Mouse (Mus musculus): ENCODE measurements around the gene Gan.

Gene Gan

DNA sequence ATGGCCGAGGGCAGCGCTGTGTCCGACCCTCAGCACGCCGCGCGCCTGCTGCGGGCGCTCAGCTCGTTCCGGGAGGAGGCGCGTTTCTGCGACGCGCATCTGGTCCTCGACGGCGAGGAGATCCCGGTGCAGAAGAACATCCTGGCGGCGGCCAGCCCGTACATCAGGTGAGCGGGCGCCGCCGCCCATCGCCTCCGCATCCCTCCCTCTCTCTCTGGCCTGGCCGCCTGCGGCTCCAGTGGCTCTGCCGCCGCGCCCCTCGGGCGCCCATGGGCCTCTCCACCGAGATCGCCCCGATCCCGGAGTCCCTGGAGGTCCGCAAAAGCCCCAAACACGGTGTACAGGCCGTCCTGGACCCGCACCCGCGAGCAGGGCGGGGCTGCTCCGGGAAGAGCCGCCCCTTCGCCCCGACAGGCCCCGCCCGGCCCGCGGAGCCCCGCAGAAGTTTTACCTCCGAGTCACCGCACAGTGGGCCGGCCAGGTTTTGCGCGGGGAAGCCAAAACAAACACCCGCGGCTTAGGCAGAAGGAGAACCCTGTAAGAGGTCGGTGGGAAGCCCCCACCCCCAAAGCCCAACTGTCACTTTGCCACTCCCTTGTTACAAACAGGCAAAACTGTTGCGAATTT lies at the start of gene Gan:
Gene Gan (plus strand): TSS at position 1 of the 627 bp plus-strand sequence.
- DNase-seq (ENCODE audit: low spot score) = peak; percentile 48

DNA sequence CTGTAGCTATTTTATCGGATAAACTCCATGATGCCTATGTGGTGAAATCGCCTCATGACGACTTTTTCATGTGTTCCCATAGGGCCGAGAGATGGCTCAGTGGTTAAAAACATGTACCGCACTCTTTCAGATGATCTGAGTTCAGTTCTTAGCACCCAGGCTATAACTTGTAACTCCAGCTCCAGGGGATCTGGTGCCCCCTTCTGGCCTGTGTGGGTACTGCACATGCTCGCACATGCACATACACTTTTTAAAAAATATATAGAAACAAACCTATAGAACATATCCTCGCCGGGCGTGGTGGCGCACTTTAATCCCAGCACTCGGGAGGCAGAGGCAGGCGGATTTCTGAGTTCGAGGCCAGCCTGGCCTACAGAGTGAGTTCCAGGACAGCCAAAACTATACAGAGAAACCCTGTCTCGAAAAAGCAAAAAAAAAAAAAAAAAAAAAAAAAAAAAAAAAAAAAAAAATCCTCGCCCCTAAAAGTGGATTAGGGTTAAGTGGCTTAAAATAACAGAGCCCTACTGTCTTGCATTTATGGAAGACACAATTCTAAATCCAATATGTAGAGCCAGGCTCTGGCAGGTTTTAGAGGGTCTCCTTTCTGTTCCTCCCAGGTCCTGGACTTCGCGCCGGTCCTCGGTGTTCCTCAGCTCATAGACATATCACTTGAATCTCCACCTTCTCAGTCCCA lies 48.8 kb upstream of the Gan start:
- no peak for DNase-seq (ENCODE audit: low spot score)

DNA sequence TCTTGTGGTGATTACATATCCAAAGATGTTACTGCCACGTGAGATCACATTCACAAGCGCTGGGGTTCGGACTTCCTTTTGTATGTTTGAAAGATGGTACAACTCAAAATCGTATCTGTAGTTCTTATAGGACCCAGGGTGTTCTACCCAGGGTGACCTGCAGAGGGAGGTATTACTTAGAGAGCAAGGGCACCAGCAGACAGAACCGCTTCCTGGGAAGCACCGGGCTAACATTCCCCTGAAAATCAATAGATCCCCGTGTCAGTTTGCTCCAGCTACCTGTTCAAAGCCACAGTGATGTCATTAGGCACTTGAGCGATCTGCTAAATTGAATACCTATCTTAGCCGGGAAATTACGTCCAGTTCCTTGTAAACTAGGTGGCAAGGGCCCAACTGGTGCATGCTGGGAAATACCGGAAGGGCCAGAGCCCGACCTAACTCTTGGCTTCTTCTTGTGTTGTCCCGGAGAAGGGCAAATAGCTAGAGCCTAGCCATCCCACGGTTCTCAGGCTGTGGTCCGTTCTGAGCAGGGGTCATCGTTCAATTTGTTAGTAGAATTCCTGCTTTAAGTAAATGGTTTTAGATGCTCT lies 48.0 kb upstream of the Gan start:
- peak; percentile 40 for DNase-seq (ENCODE audit: low spot score)

DNA sequence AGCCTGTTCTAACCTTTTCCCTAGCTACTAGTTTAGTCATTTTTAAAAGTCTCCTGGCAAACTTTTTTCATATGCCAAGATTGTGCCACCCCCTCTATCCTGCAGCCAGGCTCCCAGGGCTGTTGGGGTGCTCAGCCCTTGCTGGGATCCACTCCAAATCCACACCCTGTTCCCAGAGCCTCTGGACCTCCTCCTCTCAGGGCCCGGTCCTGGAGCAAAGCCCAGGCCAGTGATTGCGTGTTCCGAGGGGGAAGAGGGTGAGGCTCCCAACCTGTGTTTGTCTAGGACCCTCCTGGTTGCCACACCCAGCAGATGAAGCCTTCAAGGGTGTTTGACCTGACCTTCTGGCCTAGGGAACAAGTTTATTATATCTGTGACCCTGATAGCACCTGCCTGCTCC lies 46.3 kb upstream of the Gan start:
- DNase-seq (ENCODE audit: low spot score) = no peak

DNA sequence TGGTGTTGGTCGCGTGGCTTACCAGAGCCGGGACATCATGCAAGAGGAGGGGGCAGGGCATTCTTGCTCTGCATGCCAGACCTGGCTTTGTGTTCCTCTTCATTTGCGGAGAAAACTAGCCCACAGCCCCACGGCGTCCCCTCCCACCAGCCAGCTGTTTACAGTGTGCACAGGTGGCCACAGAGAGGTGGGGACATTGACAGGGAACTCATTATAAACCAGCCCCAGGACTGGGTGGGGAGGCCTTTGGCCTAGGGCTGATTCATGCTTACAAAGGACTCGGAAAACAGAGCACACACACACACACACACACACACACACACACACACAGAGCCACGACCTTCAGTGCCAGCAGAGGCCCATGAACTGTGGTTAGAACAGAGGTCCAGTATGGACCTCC lies 45.7 kb upstream of the Gan start:
- no peak for DNase-seq (ENCODE audit: low spot score)

DNA sequence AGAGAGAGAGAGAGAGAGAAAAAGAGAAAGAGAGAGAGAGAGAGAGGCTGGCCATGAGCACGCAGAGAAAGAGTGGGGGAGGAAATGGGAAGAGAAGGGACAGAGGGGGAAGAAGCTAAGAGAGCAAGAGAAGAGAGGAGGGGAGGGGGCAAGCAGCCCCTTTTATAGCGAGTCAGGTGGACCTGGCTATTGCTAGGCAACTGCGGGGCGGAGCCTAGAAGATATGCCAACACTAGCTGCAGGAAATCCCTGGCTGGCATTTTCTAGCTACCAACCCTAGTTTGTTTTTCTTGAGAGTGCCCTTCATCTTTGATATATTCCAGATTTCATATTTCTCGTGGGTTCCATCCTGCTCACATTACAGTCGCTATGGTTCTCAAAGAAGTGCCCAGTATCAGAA lies 42.8 kb upstream of the Gan start:
- no peak for DNase-seq (ENCODE audit: low spot score)

DNA sequence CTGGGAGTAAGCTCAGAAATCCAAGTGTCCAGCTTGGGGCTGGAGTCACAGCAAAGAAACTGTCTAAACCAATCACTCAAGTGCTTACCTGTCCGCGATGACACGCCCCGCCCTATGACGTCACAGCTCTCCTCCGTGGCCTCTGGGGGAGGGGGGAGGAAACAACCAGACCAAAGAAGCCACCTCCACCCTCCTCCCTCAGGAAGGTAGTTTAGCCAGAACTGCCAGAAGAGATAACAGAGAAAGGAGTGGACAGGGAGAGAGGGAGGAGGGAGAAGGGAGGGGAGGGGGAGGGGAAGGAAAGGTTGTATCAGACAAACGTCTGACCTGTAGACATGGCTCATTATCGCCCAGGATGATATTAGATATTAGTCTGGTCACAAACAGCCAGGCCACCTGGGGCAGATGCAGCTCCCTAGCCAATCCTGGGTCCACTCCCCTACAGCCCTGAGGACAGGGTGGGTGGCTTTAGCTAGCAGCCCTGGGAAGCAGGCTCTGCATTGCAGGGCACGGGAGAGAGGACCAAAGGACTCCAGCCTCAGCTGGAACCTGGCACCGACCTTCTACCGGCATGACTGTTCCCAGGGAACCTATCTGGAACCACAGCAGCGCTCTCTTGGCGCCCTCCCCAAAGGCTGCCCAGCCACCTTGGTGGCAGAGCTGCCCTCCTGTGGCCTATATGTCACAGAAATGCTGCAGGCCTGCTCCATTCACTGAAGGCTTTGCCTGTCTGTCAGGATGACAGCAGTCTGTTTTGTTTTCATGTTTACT lies 42.1 kb upstream of the Gan start:
- DNase-seq (ENCODE audit: low spot score) = peak; percentile 27

DNA sequence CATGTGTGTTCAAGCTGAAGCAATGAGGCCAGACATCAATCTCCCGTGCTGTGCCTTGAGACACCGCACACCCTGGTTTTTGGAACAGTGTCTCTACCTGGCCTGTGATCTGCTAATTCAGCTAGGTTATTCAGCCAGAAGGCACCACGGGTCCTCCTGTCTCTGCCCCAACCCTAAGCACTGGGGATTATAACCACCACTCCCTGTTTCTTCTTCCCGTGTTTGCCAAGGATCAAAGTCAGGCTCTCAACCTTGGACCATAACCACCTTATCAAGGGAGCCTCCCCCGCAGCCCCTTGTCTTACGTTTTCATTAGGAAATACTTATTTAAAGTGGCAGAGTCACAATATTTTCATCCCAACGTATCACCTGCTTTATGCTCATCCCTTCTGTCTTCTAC lies 41.4 kb upstream of the Gan start:
- no peak for DNase-seq (ENCODE audit: low spot score)

DNA sequence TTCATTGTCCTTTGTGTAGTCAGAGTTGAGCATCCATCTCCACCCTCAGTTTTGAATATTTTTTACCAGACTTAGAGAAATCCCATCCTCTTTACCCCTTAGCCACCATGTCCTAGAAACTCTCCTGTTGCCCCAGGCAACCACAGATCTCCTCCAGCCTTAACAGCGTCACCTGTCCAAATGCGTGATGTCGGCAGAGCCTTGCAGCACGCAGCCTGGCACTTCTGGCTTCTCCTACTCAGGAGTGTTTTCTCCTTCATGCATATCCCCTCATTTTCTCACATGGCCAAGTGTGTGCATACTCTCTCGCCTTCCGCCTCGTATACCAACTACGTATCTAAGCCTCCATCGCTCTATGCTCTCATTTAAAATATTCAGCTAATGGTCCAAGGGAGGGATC lies 39.5 kb upstream of the Gan start:
- DNase-seq (ENCODE audit: low spot score) = no peak

DNA sequence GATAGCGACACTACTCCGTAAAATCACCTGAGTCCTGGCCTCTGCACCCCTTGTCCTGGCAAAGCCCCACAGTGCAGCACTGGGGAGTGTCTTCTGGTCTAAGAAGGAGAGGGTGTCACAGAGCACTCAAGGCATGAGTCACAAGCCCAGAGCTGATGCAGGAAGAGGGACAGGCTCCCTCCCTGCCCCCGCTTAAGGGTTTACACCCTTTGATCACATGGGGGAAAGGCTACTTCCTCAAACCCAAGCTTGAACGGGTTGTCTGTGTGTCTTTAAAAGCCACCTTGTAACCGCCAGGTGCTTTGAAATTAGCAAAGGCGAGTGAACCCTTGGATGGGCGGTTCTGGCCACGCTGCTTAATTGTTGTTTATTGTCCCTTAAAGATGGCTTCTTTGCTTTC lies 36.7 kb upstream of the Gan start:
- no peak for DNase-seq (ENCODE audit: low spot score)

DNA sequence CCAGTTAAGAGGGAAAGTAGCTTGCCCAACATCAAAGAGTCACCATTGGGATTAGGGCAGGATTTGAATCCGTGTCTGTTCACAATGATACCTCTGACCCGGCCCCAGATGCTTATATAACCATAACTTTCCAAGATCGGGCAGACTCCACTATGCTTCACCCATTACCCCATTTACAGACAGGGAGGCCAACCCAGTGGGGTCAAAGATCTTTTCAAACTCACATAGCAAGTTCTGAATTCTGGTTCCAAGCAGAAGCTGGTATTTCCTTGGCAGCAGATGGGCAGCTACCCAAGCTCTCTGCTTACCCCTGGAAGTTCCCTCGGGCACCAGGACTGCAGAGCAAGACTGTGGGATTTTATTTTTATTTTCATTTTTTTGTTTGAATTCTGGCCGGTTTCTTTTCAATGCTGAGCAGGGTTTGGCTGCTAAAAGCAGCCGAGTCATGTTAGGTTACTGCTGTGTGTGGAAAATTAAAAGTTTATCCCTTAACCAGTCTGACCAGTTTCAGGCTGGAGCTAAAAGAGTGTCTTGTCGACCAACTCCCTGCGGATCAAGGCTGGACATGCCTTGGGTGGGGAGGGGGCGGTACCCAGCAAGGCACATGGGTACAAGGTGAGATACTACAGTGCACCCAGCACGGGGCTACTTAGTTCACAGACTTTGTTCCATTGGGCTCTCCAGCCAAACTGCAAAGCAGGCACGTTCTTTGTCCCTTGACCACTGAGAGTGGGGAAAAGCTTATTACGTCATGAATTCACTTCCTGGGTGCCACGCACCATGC lies 33.9 kb upstream of the Gan start:
- DNase-seq (ENCODE audit: low spot score) = no peak

DNA sequence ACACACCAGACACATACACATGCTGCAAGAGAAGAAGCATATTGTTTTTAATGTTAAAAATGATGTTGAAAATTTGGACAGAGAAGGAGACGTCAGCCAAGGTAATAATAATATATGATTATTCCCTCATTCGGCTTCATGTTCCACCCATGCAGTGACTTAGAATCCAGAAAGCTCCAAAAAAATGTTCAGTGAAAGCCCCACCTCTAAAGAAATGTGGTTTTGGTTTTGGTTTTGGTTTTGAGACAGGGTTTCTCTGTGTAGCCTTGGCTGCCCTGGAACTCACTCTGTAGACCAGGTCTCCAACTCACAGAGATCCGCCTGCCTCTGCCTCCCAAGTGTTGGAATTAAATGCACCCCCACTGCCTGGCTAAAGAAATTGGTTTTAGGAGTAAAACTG lies 32.1 kb upstream of the Gan start:
- no peak for DNase-seq (ENCODE audit: low spot score)

DNA sequence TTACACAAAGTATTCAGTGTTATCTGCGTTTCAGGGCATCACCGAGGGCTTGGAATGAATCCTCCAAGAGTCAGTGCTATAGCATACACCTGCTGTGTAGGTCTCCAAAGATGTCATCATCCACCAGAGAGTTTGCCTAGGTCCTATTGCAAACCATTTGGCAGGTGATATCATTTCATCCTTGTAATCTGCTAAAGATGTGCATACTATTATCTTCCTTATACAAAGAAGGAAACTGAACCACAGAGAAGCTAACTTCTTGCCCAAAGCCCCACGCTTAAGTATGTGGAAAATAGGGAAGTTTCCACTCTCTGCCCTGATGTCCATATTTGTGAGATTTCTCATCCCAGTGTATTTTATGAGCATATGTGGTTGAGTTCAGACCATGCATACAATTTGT lies 31.5 kb upstream of the Gan start:
- no peak for DNase-seq (ENCODE audit: low spot score)

DNA sequence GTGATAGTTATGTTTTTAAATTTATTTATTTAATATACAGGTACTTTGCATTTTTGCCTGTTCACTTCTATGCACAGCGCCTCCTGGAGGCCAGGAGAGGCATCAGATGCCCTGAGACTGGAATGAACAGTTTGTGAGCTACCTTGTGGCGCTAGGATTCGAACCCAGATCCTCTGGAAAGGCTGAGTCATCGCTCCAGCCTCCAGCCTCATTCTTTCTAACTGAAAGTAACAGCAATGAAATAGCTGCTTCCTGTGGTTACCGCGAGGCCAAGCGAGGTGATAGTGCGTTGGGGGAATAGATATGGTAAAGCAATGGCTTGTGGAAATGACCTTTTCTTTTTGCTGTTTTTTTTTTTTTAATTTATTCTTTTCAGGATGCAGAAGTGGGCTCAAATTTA lies 30.9 kb upstream of the Gan start:
- DNase-seq (ENCODE audit: low spot score) = peak; percentile 15

DNA sequence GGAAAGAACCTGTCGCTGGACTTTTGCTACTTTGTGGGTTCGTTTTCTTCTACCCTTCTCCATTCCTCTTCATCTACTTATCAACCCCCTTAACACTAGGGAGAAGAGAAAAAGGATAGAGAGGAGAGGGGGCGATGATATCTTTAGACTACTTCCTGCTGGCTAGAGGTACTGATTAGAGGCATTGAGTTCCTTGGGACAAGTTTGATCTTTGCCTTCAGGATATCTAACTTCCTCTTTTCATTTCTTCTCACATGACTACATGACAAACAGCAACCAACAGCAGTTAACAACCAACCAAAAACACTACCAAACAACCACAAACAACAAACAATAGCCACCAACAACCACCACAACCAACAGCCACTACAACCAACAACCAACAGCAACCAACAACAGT lies 24.2 kb upstream of the Gan start:
- no peak for DNase-seq (ENCODE audit: low spot score)

DNA sequence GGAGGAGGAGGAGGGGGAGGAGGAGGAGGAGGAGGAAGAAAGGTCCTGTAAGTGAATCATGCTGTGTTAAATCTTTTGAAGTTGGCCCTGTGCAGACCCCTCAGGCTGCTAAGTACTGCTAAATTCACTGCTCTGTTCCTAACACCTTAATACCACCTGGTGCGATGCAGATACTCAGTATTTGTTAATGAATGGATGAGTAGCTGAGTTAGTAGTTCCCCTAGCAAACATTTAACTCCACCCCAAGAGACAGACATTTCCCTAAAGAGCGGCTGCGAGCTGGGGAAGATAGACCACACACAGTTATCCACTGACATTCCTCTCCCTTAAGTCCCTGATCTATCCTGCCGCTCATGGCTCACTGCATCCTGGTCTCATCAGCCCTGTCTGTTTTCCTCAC lies 21.6 kb upstream of the Gan start:
- no peak for DNase-seq (ENCODE audit: low spot score)

DNA sequence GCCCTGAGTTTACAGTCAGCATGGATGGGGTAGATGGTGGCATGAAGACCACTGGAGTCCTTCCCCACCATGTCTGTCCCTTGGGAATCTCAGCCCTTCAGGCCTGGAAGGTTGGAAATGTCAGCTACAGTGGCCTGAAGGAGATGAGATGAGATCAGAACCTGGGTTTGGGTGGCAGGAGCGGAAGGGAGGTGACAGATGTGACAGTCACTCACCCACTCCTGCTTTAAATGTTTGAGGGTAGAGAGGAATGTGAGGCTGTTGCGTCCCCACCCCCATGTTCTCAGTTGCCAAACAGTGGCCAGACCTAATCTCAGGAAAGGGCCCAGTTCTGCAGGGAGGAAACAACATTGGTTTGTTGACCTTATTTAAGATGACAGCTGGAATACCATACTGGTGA lies 21.2 kb upstream of the Gan start:
- DNase-seq (ENCODE audit: low spot score) = no peak

DNA sequence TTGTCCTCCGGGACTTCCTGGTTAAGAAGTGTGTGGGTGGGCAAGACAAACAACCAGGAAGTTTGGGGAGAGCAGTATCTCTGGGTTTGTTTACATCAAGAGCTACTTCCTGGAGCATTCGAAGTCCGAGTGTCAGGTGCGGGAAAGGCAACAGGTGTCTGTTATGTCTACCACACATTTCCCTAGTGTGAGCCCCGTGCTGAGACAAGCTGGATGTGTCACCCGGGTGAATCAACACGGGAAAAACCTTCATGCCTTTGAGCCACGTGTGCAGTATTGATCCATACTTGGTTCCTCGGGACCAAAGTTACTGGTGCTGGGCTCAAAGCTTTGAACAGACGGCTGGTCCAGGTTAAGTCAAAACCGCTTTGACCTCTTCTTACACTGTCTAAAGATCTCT lies 20.6 kb upstream of the Gan start:
- DNase-seq (ENCODE audit: low spot score) = no peak

DNA sequence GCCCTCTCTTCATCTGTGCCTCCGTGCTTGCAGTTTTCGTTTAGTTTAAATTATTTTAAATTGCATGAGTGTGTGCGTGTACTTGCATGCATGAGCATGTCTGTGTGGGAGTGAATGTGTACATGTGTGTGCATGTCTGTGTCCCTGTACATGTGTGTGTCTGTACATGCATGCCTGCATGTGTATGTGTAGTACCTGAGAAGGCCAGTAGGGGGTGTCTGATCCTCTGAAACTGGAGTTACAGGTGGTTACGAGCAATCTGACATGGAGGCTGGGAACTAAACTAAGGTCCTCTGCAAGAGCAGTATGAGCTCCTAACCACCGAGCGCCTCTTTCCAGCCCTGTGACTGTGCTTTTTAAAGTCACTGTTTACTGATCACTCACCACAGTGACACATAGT lies 9.4 kb upstream of the Gan start:
- DNase-seq (ENCODE audit: low spot score) = no peak

DNA sequence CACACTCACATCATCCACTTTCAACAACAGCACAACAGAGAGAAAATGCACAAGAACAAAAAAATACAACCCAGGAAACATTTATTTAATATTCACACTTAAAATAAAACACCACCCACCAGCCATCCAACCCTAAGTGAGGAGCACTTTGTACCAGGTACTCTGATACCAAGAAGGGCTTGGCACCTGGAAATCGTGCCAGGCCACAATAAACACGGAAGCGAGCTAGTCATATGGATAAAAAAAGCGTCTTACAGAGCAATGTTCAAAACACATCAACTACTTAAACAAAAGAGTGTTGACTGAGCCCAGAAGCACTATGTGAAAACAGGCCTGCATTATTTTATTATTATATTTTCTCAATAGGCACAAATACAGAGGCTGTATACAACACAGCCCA lies 1.8 kb upstream of the Gan start:
- no peak for DNase-seq (ENCODE audit: low spot score)

DNA sequence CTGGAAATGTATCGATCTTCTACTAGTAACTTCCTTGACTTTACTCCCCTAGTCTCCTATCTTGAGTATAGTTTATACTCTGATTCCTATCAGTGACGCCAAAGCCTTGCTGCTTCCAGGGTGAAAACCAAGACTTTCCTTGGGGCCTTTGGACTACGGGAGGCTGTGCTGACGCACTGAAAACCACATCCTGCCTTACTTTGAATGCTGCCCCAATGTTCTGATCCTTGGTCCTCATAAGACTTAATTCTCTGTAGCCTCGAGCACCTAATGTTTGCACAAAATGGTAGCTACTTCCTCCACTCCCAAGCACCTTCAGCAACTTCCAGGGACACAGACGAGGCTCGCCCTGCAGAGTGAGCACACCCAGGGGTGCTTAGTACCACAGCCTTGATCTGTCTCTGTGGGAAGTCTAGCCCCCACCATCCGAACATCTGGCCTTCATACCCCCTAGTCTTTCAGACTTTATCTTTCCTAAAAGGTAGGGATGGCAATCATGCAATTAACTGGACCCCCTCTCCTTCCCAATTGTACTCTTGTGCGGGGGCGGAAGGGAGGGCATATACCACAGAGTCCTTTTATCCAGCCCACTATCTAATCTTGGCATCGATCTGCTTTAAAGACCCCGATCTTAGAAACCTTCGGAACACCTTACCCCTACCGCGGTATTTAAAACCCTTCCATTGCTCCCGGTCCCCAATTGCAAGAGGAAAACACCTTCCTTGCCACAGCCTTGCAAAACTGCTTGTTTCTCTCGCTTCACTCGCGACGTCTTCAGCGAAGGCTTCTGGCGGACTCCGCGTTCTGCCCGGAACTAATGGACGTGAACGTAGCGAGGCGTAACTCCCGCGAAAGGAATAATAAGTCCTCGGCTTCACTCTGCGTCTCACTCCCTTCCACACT lies 818 bp upstream of the Gan start:
- DNase-seq (ENCODE audit: low spot score) = no peak

All from c-Kit-positive CD71-positive TER-119-positive erythroid progenitor cells, embryonic 14.5 days (primary cell).